Mouse (Mus musculus) intestine, embryonic 16.5 days (tissue): ENCODE data around the gene Accsl. TPM values are rescaled to one million over a fixed set of nuclear protein-coding genes. Genes with fewer than 3 reads are reported as not detected.
A peak's percentile ranks its signal among the peaks of the same experiment; 100 is the strongest.

Experiments used
- ATAC-seq: fragments of 200-750 bp; cut with Nextera tagmentation; 2 replicates; pipeline ENCODE4 v1.8.0; 2017; ENCODE audit warnings: moderate TSS enrichment, moderate library complexity
- H3K27ac ChIP-seq: fragments of 300-500 bp; sonication (generic); 2 replicates; pipeline ENCODE4 v1.5.1; 2014; ENCODE audit warnings: mild to moderate bottlenecking, low read length
- H3K27me3 ChIP-seq: fragments of 300-500 bp; sonication (generic); replicated peaks from 2 replicates; pipeline ENCODE4 v1.6.1; 2014; ENCODE audit warnings: low read length, control low read depth, mixed read lengths; ENCODE audit not compliant: control insufficient read depth, insufficient read depth
- H3K36me3 ChIP-seq: fragments of 300-500 bp; sonication (generic); 2 replicates; pipeline ENCODE4 v1.6.1; 2014; ENCODE audit warnings: low read length, control low read depth; ENCODE audit not compliant: control insufficient read depth, insufficient read depth
- H3K4me1 ChIP-seq: fragments of 300-500 bp; sonication (generic); 2 replicates; pipeline ENCODE4 v1.6.1; 2014; ENCODE audit warnings: low read length, control low read depth, mixed read lengths; ENCODE audit not compliant: control insufficient read depth, insufficient read depth
- H3K4me2 ChIP-seq: fragments of 300-500 bp; sonication (generic); 2 replicates; pipeline ENCODE4 v1.6.1; 2014; ENCODE audit warnings: low read depth, low read length, control low read depth
- H3K4me3 ChIP-seq: fragments of 300-500 bp; sonication (generic); 2 replicates; pipeline ENCODE4 v1.5.1; 2014; ENCODE audit warnings: mild to moderate bottlenecking, low read length
- H3K9ac ChIP-seq: fragments of 300-500 bp; sonication (generic); 2 replicates; pipeline ENCODE4 v1.6.1; 2014; ENCODE audit warnings: low read depth, low read length
- H3K9me3 ChIP-seq: fragments of 300-500 bp; sonication (generic); 2 replicates; pipeline ENCODE4 v1.6.1; 2016; ENCODE audit warnings: low read length, control low read depth; ENCODE audit not compliant: control insufficient read depth
- WGBS: fragments of 180-500 bp; shearing (Covaris S2); extraction: QIAGEN DNeasy Blood & Tissue Kit; methylation state at CpG from one replicate; pipeline ENCODE4 v1.1.7; 2014; 5-methylcytosine and 5-hydroxymethylcytosine counted together
- polyA plus RNA-seq: library from polyadenylated mRNA; unstranded; fragments of >200 nt; fragmentation: Nextera tagmentation; extraction: Ambion mirVana; gene quantifications from 2 replicates; pipeline ENCODE4 v1.2.1, GENCODE M21; 2015

Accsl gene
- polyA plus RNA-seq, 1 experiment from 2014 or later: not detected

GRCm38 (mm10) chr2:93880450-93880849, 11.5 kb upstream of the Accsl start:
- Histone ChIP-seq H3K9ac (no peak overlapping the region), H3K27ac (no peak overlapping the region), H3K27me3 (no peaks in the 10 kb centered on the region), H3K4me3 (no peak overlapping the region), H3K4me1 (no peaks in the 10 kb centered on the region), H3K36me3 (no peaks in the 10 kb centered on the region), H3K9me3 (no peaks in the 10 kb centered on the region), H3K4me2 (no peak overlapping the region)
- WGBS: 69% methylated on average over 8 of the region's 8 CpGs
- no peak for ATAC-seq

DNA sequence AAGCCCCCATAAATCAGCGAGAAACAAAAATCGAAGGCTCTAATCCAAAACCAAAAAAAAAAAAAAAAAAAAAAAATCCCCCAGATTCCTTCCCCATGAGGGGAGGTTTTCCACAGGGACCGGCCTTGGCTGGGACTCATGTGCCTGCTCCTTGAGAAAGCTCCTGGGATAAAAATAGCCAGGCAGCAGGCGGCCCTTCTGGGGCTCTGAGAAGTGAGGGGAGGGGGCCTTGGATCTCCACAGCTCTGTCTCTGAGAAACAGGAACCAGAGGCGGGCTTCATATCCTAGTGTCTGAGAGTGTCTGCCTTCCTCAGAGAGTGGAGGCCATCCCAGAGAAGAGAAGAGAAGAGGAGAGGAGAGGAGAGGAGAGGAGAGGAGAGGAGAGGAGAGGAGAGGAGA, 8.0 kb upstream of the Accsl start:
- H3K27ac ChIP-seq: peak overlapping the region; percentile 23; the same call in 1 of the 2 replicates

GRCm38 (mm10) chr2:93874606-93875005, 5.6 kb upstream of the Accsl start:
- Histone ChIP-seq H3K27me3 (no peaks in the 10 kb centered on the region), H3K9ac (no peak overlapping the region), H3K4me1 (peaks cover 10% of the 10 kb centered on the region; the same call in 1 of the 2 replicates), H3K27ac (no peak overlapping the region), H3K4me2 (no peak overlapping the region), H3K36me3 (no peaks in the 10 kb centered on the region), H3K9me3 (no peaks in the 10 kb centered on the region), H3K4me3 (no peak overlapping the region)
- no peak for ATAC-seq
- WGBS: 91% methylated on average over 3 of the region's 3 CpGs

More for the DNA sequence above, 8.0 kb upstream of the Accsl start:
- Histone ChIP-seq H3K27me3 (no peaks in the 10 kb centered on the region), H3K36me3 (no peaks in the 10 kb centered on the region), H3K4me3 (no peak overlapping the region), H3K4me1 (peaks cover 10% of the 10 kb centered on the region; the same call in 1 of the 2 replicates), H3K9ac (no peak overlapping the region), H3K9me3 (no peaks in the 10 kb centered on the region), H3K4me2 (no peak overlapping the region)
- ATAC-seq: peak; percentile 40
- 38% methylated on average over 5 of the region's 5 CpGs for WGBS

DNA sequence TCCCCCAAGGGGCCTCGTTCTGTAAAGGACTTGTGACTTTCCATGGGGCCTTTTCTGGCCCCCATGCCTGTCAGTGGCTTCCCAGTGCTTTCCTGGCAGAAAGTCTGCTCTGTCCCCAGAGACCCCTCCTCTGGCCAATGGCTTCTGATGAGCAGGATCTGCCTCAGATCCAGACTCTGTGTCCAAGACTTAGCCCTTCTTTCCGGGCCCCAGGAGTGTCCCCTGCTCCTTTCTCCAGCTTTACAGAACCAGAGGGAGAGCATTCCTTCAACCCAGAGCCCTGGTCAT, 5.2 kb upstream of the Accsl start:
- Histone ChIP-seq H3K9ac (no peak overlapping the region), H3K27ac (no peak overlapping the region), H3K4me2 (no peak overlapping the region), H3K9me3 (no peaks in the 10 kb centered on the region), H3K27me3 (no peaks in the 10 kb centered on the region), H3K36me3 (no peaks in the 10 kb centered on the region), H3K4me3 (no peak overlapping the region), H3K4me1 (peaks cover 10% of the 10 kb centered on the region; the same call in 1 of the 2 replicates)
- no peak for ATAC-seq
- 41% methylated on average over 2 of the region's 2 CpGs for WGBS

GRCm38 (mm10) chr2:93873449-93874226, 4.7 kb upstream of the Accsl start:
- Histone ChIP-seq H3K4me1 (peaks cover 10% of the 10 kb centered on the region; the same call in 1 of the 2 replicates), H3K4me2 (no peak overlapping the region), H3K9me3 (no peaks in the 10 kb centered on the region), H3K36me3 (no peaks in the 10 kb centered on the region), H3K27ac (no peak overlapping the region), H3K9ac (0 out of 2 replicates have a peak overlapping the region, but pooled peaks have one; percentile 6), H3K27me3 (no peaks in the 10 kb centered on the region), H3K4me3 (no peak overlapping the region)
- 17% methylated on average over 12 of the region's 12 CpGs for WGBS
- peak; percentile 48; the same call in 1 of the 2 replicates for ATAC-seq

DNA sequence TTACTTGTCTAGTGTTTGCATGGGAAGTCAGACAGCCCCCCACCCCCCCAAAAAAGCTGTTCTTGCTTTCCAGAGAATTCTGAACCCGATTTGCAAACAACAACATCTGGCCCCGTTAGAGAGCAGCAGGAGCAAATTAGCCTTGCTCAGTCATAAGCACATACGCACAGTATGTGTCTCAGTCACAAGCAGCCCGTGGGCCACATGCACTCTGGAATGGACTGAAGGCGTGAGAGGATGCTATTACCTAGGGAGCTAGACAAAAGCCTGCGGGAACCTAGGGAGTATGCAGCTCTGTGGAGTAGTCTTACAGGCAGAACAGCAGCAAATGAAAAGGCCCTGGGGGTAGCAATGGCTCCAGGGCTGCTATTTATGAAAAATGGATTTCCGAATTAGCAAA, 3.3 kb upstream of the Accsl start:
- Histone ChIP-seq H3K4me1 (peaks cover 10% of the 10 kb centered on the region; the same call in 1 of the 2 replicates), H3K27ac (no peak overlapping the region), H3K4me2 (no peak overlapping the region), H3K4me3 (no peak overlapping the region), H3K9me3 (no peaks in the 10 kb centered on the region), H3K9ac (no peak overlapping the region), H3K36me3 (no peaks in the 10 kb centered on the region), H3K27me3 (no peaks in the 10 kb centered on the region)
- no peak for ATAC-seq
- WGBS: 73% methylated on average over 7 of the region's 7 CpGs

DNA sequence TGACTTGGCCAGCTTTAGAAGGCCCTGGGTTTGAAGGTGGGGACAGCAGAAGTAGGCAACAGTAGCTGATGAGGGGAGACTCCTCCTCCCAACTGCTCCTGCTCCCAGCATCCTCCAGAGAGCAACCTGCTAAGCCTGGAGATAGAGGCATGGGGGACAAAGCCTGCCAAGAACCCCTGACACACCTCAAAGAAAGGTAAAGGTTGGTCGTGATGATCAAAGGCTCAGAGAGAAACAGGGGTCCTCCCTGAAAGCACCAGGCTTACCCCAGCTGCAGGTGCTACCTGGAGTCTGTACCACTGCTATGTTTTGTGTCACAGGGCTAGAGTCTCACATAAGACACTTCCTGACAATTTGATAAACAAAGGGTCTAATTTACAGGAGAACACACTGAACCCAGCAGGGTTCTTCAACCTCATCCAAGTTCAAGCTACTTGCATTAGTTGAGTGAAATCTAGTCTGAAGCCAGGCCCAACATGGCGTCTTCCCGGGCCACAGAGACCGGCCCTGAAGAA, 2.5 kb upstream of the Accsl start:
- H3K36me3 ChIP-seq: no peaks in the 10 kb centered on the region
- no peaks in the 10 kb centered on the region for H3K9me3 ChIP-seq
- H3K27me3 ChIP-seq: no peaks in the 10 kb centered on the region
- no peak overlapping the region for H3K4me2 ChIP-seq
- peaks cover 10% of the 10 kb centered on the region; the same call in 1 of the 2 replicates for H3K4me1 ChIP-seq
- no peak overlapping the region for H3K27ac ChIP-seq
- no peak for ATAC-seq
- no peak overlapping the region for H3K4me3 ChIP-seq
- no peak overlapping the region for H3K9ac ChIP-seq
- 88% methylated on average over 4 of the region's 4 CpGs for WGBS

GRCm38 (mm10) chr2:93870842-93871241, 1.9 kb upstream of the Accsl start:
- H3K9me3 ChIP-seq: no peaks in the 10 kb centered on the region
- H3K4me1 ChIP-seq: peaks cover 10% of the 10 kb centered on the region; the same call in 1 of the 2 replicates
- H3K4me3 ChIP-seq: no peak overlapping the region
- no peak overlapping the region for H3K9ac ChIP-seq
- H3K36me3 ChIP-seq: no peaks in the 10 kb centered on the region
- no peaks in the 10 kb centered on the region for H3K27me3 ChIP-seq
- no peak overlapping the region for H3K4me2 ChIP-seq
- ATAC-seq: no peak
- WGBS: 44% methylated on average over 4 of the region's 4 CpGs
- no peak overlapping the region for H3K27ac ChIP-seq

DNA sequence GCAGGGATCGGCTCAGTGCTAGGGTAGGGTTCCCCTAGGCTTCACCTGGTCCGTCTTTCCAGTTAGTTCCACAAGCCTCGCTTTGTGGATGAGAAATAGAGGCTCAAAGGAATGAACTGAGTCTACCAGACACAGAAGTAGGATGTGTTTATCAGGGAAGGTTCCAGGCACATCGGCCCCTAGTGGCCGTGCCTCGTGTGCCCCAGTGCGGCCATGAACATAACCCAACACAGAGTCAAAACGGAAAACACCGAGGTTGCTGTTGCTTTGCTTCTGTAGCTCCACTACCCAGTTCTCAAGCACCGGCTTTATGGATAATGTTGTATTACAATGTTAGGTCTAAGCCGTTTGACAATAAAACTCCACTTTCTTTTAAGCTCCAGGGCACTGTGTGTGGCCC, 391 bp downstream of the Accsl start:
- Histone ChIP-seq H3K4me3 (no peak overlapping the region), H3K27ac (no peak overlapping the region), H3K36me3 (no peaks in the 10 kb centered on the region), H3K4me2 (no peak overlapping the region), H3K4me1 (peaks cover 3% of the 10 kb centered on the region; the same call in 1 of the 2 replicates), H3K9ac (no peak overlapping the region), H3K9me3 (no peaks in the 10 kb centered on the region), H3K27me3 (no peaks in the 10 kb centered on the region)
- no peak for ATAC-seq
- WGBS: 84% methylated on average over 11 of the region's 11 CpGs
